Mouse (Mus musculus) retina, postnatal 7 days (tissue): ENCODE results near the gene 4930516K23Rik.

ENCODE experiments used
- DNase-seq: peaks from one replicate; pipeline ENCODE4 v3.0.0-alpha.2; 2012; ENCODE audit warnings: low read depth, low spot score

The 4930516K23Rik gene

DNA sequence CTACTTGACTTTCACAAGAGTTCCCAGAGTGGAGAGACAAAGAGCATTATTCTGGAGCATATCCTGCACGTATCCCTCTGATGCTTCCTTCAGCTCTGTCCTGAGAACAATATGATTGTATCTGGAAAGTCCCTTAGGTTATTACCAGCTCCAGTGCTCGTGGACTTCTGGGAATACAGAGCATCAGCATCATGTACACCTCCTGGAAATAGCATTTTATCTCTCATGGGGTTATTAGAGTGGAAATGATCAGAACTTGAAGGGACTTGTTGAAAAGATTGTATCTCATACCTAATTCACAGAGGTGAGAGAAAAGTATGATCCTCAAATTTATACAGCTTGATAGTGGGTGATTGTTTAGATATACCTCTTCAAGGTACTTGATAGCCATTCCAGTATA lies at the start of gene 4930516K23Rik:
Gene 4930516K23Rik (minus strand): TSS at position 101 of the 400 bp plus-strand sequence.
- no peak for DNase-seq

- no peak for DNase-seq
Observed at GRCm38 (mm10) chr7:104104757-104104972, 43.4 kb upstream of the 4930516K23Rik start, which contains the start of gene Olfr646. Gene Olfr646, plus strand, starts transcription at chr7:104104873.

- no peak for DNase-seq
Observed at GRCm38 (mm10) chr7:104103913-104104756, 42.9 kb upstream of the 4930516K23Rik start.

- no peak for DNase-seq
Observed at GRCm38 (mm10) chr7:104085365-104085764, 24.1 kb upstream of the 4930516K23Rik start, which contains the start of gene Olfr645. Gene Olfr645, minus strand, starts transcription at chr7:104085465.

- no peak for DNase-seq
Observed at GRCm38 (mm10) chr7:104071769-104072168, 10.5 kb upstream of the 4930516K23Rik start, which contains the start of gene Olfr644. Gene Olfr644, minus strand, starts transcription at chr7:104071869.

DNA sequence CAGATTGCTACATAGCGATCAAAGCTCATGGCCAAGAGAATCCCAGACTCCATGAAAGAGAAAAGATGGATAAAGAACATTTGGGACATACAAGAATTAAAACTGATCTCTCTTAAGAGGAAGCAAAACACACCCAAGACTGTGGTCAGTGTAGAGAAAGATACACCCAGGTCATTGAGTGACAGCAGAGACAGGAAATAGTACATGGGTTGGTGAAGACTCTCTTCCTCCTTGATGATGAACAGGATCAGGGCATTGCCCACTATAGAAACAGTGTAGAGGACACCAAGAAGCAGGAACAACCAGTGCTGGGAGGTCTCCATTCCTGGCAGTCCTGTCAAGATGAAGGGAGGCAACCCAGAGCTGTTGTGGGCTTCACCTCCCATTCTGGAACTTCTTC lies 2.0 kb downstream of the 4930516K23Rik start:
- DNase-seq: no peak

DNA sequence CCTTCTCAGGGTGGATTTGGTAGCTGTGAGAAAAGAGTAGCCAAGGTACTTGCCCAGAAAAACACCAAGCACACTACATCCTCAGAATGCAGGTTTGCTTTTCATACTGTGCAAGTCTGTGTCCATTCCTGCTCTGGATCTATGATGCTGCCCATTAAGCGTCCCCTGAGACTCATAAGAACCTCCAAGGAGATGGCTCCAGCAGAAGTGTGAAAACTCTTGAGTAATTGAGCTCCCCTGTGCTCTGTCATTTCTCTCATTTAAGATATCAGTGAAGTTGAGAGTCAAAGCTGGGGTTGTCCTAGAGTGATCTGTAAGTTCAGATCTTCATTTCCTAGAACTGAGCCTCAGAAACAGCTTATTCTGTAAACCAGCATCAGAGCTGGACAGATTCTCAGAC lies 8.7 kb downstream of the 4930516K23Rik start, which contains the start of gene Olfr642:
Gene Olfr642 (minus strand): TSS at position 101 of the 400 bp plus-strand sequence.
- DNase-seq: no peak

GRCm38 (mm10) chr7:104050745-104051144 lies 10.5 kb downstream of the 4930516K23Rik start:
- no peak for DNase-seq

GRCm38 (mm10) chr7:104035145-104035544 lies 26.1 kb downstream of the 4930516K23Rik start, which contains the start of gene Olfr641:
Gene Olfr641, plus strand, starts transcription at chr7:104035445.
- no peak for DNase-seq

DNA sequence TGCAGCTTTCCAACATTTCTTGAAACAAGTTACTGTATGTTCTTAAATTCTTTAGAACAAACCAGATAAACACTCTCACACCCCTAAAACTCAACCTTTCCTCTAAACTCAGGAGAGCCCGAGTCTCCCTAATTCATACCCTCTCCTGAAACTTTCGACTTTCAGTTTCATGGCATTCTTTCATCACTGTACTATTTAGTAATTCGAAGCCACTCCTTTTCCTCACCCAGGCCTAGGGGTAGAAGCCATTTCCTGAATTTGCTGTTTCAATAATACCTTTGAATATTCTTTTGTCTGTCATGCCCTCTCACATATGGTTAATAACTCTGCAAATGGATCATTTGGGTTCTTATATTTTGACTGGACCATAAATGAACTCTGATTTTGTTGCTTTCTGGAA lies 34.3 kb downstream of the 4930516K23Rik start:
- DNase-seq: no peak

DNA sequence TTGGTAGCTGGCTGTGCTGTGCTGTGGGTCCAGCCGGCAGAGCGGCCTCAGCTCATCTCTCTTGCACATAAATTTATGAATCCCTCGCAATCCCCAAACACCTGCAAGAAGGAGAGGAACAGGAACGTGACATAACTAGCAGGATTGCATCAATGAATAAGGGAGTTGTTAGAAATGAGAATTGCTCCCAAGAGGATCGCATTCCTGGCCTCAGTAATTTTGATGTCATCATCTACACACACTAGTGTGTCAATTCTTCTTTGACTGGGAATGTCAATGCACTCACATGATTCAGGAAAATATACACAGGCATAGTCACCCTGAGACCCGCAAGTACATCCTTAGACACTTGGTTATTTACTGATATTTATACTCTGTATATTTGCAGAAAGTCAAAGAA lies 35.8 kb downstream of the 4930516K23Rik start, which contains the start of gene Olfr640:
Gene Olfr640 (minus strand): TSS at position 101 of the 400 bp plus-strand sequence.
- no peak for DNase-seq

DNA sequence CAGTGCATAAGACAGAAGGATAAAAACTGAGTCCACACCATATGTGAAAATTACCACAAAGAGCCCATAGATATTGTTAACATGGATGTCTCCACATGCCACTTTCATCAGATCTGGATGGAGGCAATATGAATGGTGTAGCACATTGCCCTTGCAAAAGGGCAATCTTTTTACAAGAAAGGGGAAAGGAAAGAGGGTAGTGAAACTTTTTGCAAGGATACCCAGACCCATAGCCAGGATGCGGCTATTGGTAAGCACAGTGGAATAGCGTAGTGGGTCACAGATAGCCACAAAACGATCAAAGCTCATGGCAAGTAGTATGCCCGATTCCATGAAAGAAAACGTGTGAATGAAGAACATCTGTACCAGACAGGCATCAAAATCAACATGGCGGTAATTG lies 39.6 kb downstream of the 4930516K23Rik start:
- DNase-seq: no peak

- DNase-seq: no peak
Observed at GRCm38 (mm10) chr7:104018953-104019352, 42.3 kb downstream of the 4930516K23Rik start.

DNA sequence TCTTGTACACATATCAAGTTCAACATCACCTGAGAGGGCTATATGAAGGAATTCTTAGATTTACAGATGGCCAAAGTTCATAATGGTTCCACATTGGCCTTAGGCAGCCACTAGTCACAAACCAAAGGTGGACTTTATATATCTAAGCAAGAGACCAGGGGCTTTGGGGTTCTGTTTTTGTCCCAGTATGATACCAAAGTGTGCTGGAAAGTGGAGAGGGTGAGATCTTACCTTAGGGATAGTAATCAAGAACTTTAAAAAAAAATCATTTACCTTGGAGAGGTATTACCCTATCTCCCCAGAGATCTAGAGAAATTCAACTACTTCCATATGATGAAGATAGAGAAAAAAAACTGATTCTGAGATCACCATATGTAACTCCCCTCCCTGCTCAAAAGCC lies 44.0 kb downstream of the 4930516K23Rik start, which contains the start of gene Olfr639:
Gene Olfr639 (minus strand): TSS at position 101 of the 400 bp plus-strand sequence.
- no peak for DNase-seq
